Mouse (Mus musculus) kidney, postnatal 0 days (tissue): Measurements from ENCODE around the gene Tubb4b. TPM values are rescaled to one million over a fixed set of nuclear protein-coding genes. Genes with fewer than 3 reads are reported as not detected.

Experiments used
- ATAC-seq: fragments of 200-750 bp; cut with Nextera tagmentation; replicated peaks from 2 replicates; pipeline ENCODE4 v1.8.0; 2017; ENCODE audit warnings: low read depth, moderate number of reproducible peaks, moderate TSS enrichment, moderate library complexity; ENCODE audit not compliant: low FRiP score
- DNase-seq: peaks from one replicate; pipeline ENCODE4 v3.0.0-alpha.2; 2016; ENCODE audit warnings: low spot score
- H3K27ac ChIP-seq: fragments of 300-500 bp; sonication (generic); 2 replicates; pipeline ENCODE4 v1.5.1; 2014; ENCODE audit warnings: mild to moderate bottlenecking
- H3K27me3 ChIP-seq: fragments of 300-500 bp; sonication (generic); 2 replicates; pipeline ENCODE4 v1.6.1; 2014; ENCODE audit warnings: low read length, mixed read lengths; ENCODE audit not compliant: insufficient read depth
- H3K36me3 ChIP-seq: fragments of 300-500 bp; sonication (generic); 2 replicates; pipeline ENCODE4 v1.6.1; 2014; ENCODE audit warnings: low read length, mixed read lengths; ENCODE audit not compliant: insufficient read depth
- H3K4me1 ChIP-seq: fragments of 300-500 bp; sonication (generic); replicated peaks from 2 replicates; pipeline ENCODE4 v1.6.1; 2014; ENCODE audit warnings: antibody characterized with exemption, low read length, mixed read lengths; ENCODE audit not compliant: insufficient read depth
- H3K4me2 ChIP-seq: fragments of 300-500 bp; sonication (generic); 2 replicates; pipeline ENCODE4 v1.6.1; 2014; ENCODE audit warnings: mild to moderate bottlenecking, low read length, moderate library complexity, mixed read lengths
- H3K4me3 ChIP-seq: fragments of 300-500 bp; sonication (generic); replicated peaks from 2 replicates; pipeline ENCODE4 v1.5.1; 2014; ENCODE audit warnings: low read depth, low read length
- H3K9ac ChIP-seq: fragments of 300-500 bp; sonication (generic); 2 replicates; pipeline ENCODE4 v1.6.1; 2014; ENCODE audit warnings: low read depth, low read length
- H3K9me3 ChIP-seq: fragments of 300-500 bp; sonication (generic); replicated peaks from 2 replicates; pipeline ENCODE4 v1.6.1; 2016; ENCODE audit warnings: low read length, inconsistent platforms, mixed read lengths
- CTCF ChIP-seq: IDR thresholded peaks from 2 replicates; pipeline ENCODE4 v1.5.1; 2016; ENCODE audit warnings: antibody characterized with exemption, low read depth, mild to moderate bottlenecking, moderate library complexity
- WGBS: fragments of 180-500 bp; shearing (Covaris S2); extraction: QIAGEN DNeasy Blood & Tissue Kit; methylation state at CpG from one replicate; pipeline ENCODE4 v1.1.7; 2014; 5-methylcytosine and 5-hydroxymethylcytosine counted together
- polyA plus RNA-seq: library from polyadenylated mRNA; unstranded; fragments of >200 nt; fragmentation: Nextera tagmentation; extraction: Ambion mirVana; gene quantifications from 2 replicates; pipeline ENCODE4 v1.2.1, GENCODE M21; 2015

Gene Tubb4b
- polyA plus RNA-seq, 1 experiment from 2014 or later: 339 TPM

- ATAC-seq (peak; percentile 83), DNase-seq (peak; percentile 96)
- Histone ChIP-seq H3K36me3 (no peaks in the 10 kb centered on the region), H3K27me3 (no peaks in the 10 kb centered on the region), H3K4me1 (peaks cover 14% of the 10 kb centered on the region), H3K9ac (no peak overlapping the region), H3K4me2 (peak overlapping the region; percentile 65; the same call in 1 of the 2 replicates), H3K27ac (peak overlapping the region; percentile 43; the same call in 1 of the 2 replicates), H3K9me3 (no peaks in the 10 kb centered on the region), H3K4me3 (0 out of 2 replicates have a peak overlapping the region, but pooled peaks have one; percentile 2)
- peak; percentile 97 for TF ChIP-seq CTCF
- under 1% methylated on average over 6 of the region's 6 CpGs for WGBS
Measured at GRCm38 (mm10) chr2:25193330-25193770, 31.2 kb downstream of the Tubb4b start.

GRCm38 (mm10) chr2:25187841-25188240 is 36.7 kb downstream of the Tubb4b start:
- H3K27ac ChIP-seq: no peak overlapping the region
- WGBS: 82% methylated on average over 6 of the region's 6 CpGs

GRCm38 (mm10) chr2:25186575-25186930 is 37.9 kb downstream of the Tubb4b start:
- ATAC-seq (no peak), DNase-seq (no peak)
- Histone ChIP-seq H3K4me3 (peak overlapping the region; percentile 38), H3K36me3 (no peaks in the 10 kb centered on the region), H3K9me3 (no peaks in the 10 kb centered on the region), H3K9ac (no peak overlapping the region; the same call in 1 of the 2 replicates), H3K4me2 (peak overlapping the region; percentile 90), H3K27me3 (no peaks in the 10 kb centered on the region), H3K4me1 (no peaks in the 10 kb centered on the region; the same call in 1 of the 2 replicates), H3K27ac (no peak overlapping the region)
- TF ChIP-seq CTCF: no peak
- 30% methylated on average over 5 of the region's 5 CpGs for WGBS

More at GRCm38 (mm10) chr2:25187841-25188240, 36.7 kb downstream of the Tubb4b start:
- no peaks in the 10 kb centered on the region for H3K36me3 ChIP-seq
- no peak for ATAC-seq
- H3K4me3 ChIP-seq: no peak overlapping the region
- H3K4me2 ChIP-seq: no peak overlapping the region
- TF ChIP-seq CTCF: no peak
- DNase-seq: no peak
- H3K4me1 ChIP-seq: no peaks in the 10 kb centered on the region; the same call in 1 of the 2 replicates
- H3K9me3 ChIP-seq: no peaks in the 10 kb centered on the region
- no peak overlapping the region for H3K9ac ChIP-seq
- H3K27me3 ChIP-seq: no peaks in the 10 kb centered on the region

- H3K9me3 ChIP-seq: no peaks in the 10 kb centered on the region
- H3K4me3 ChIP-seq: peak overlapping the region; percentile 38
- H3K9ac ChIP-seq: peak overlapping the region; percentile 60
- peak overlapping the region; percentile 75 for H3K27ac ChIP-seq
- H3K36me3 ChIP-seq: no peaks in the 10 kb centered on the region
- no peaks in the 10 kb centered on the region; the same call in 1 of the 2 replicates for H3K4me1 ChIP-seq
- H3K4me2 ChIP-seq: peak overlapping the region; percentile 90
- ATAC-seq (peak; percentile 66), DNase-seq (peak; percentile 74)
- no peaks in the 10 kb centered on the region for H3K27me3 ChIP-seq
- TF ChIP-seq CTCF: peak; percentile 80
- WGBS: 1% methylated on average over 64 of the region's 64 CpGs
Measured at GRCm38 (mm10) chr2:25185625-25186574, 38.6 kb downstream of the Tubb4b start.

GRCm38 (mm10) chr2:25184496-25184895 is 40.0 kb downstream of the Tubb4b start:
- no peaks in the 10 kb centered on the region; the same call in 1 of the 2 replicates for H3K4me1 ChIP-seq
- no peak overlapping the region for H3K4me2 ChIP-seq
- no peak overlapping the region for H3K27ac ChIP-seq
- no peak for TF ChIP-seq CTCF
- H3K27me3 ChIP-seq: no peaks in the 10 kb centered on the region
- no peaks in the 10 kb centered on the region for H3K9me3 ChIP-seq
- DNase-seq (no peak), ATAC-seq (no peak)
- H3K9ac ChIP-seq: no peak overlapping the region
- H3K36me3 ChIP-seq: no peaks in the 10 kb centered on the region
- 93% methylated on average over 7 of the region's 7 CpGs for whole genome bisulfite sequencing
- no peak overlapping the region for H3K4me3 ChIP-seq

- Histone ChIP-seq H3K4me1 (peaks cover 4% of the 10 kb centered on the region; the same call in 1 of the 2 replicates), H3K36me3 (no peaks in the 10 kb centered on the region), H3K27ac (no peak overlapping the region), H3K9ac (no peak overlapping the region), H3K4me3 (no peak overlapping the region; the same call in 1 of the 2 replicates), H3K9me3 (no peaks in the 10 kb centered on the region), H3K27me3 (no peaks in the 10 kb centered on the region), H3K4me2 (peak overlapping the region; percentile 83)
- ATAC-seq: no peak
- no peak for DNase-seq
- TF ChIP-seq CTCF: no peak
- WGBS: 66% methylated on average over 2 of the region's 2 CpGs
Measured at GRCm38 (mm10) chr2:25183336-25183735, 41.2 kb downstream of the Tubb4b start.
